Mouse (Mus musculus): ENCODE results near the gene Hdhd5. TPM values are rescaled to one million over a fixed set of nuclear protein-coding genes. Genes with fewer than 3 reads are reported as not detected.

Gene Hdhd5
- total RNA-seq, 2 experiments from 2014 or later = 24.7 to 27.2 TPM

Other genes starting within 250 kb of the Hdhd5 start
- under 1 TPM in 1 of 2 experiments, not detected in 1; 0.24 TPM for gene D330020A13Rik, start 237.0 kb downstream of the Hdhd5 start, total RNA-seq (2021)
- 1 to 10 TPM; 1.4 to 1.5 TPM for gene B4galnt3, start 236.8 kb downstream of the Hdhd5 start, total RNA-seq (2021)
- 10 to 100 TPM; 18.4 to 19.1 TPM for gene Kdm5a, start 167.2 kb downstream of the Hdhd5 start, total RNA-seq (2021)
- 1 to 10 TPM; 3.2 to 4.3 TPM for gene Ccdc77, start 166.9 kb downstream of the Hdhd5 start, total RNA-seq (2021)
- gene Il17ra, start 68.1 kb downstream of the Hdhd5 start, total RNA-seq (2021) = 1 to 10 TPM; 1.2 to 1.4 TPM
- not detected for gene Tmem121b, start 37.5 kb downstream of the Hdhd5 start, total RNA-seq (2021)
- 10 to 100 TPM in 1 of 2 experiments, 1 to 10 TPM in 1; 8.6 to 11.4 TPM for gene Cecr2, start 135.1 kb upstream of the Hdhd5 start, total RNA-seq (2021)
- under 1 TPM in 1 of 2 experiments, not detected in 1; 0.13 TPM for gene Slc25a18, start 242.3 kb upstream of the Hdhd5 start, total RNA-seq (2021)